Mouse (Mus musculus) liver, embryonic 14.5 days (tissue): ENCODE results near the gene 4930519P11Rik.

Experiments
- CTCF ChIP-seq: IDR thresholded peaks from 2 replicates; pipeline ENCODE4 v1.5.1; 2016; ENCODE audit warnings: antibody characterized with exemption, low read depth, control low read depth
- EP300 ChIP-seq: IDR thresholded peaks from 2 replicates; pipeline ENCODE4 v1.6.1; 2016; ENCODE audit warnings: antibody characterized with exemption, low read depth

GRCm38 (mm10) chr2:154589051-154589450 is 24.2 kb downstream of the 4930519P11Rik start:
- TF ChIP-seq CTCF (no peak), EP300 (no peak)
